Mouse (Mus musculus): ENCODE results near the gene Rora. TPM values are rescaled to one million over a fixed set of nuclear protein-coding genes. Genes with fewer than 3 reads are reported as not detected.

Gene Rora
- polyA plus RNA-seq, 1 experiment from 2014 or later: 9.4 TPM

GRCm38 (mm10) chr9:68941037-68941436, 287.5 kb downstream of the Rora start:
- Histone ChIP-seq H3K9ac (replicated peaks; ENCODE audit: low read length) (no peak overlapping the region), H3K36me3 (ENCODE audit: insufficient read depth, low read length) (no peaks in the 10 kb centered on the region), H3K27me3 (ENCODE audit: insufficient read depth, low read length) (no peaks in the 10 kb centered on the region), H3K4me2 (replicated peaks; ENCODE audit: low read depth, low read length) (no peak overlapping the region), H3K4me3 (ENCODE audit: low read length) (no peak overlapping the region), H3K27ac (ENCODE audit: low read length) (peak overlapping the region; percentile 67), H3K4me1 (ENCODE audit: insufficient read depth, low read length) (no peaks in the 10 kb centered on the region; the same call in 1 of the 2 replicates), H3K9me3 (ENCODE audit: low read length) (peaks cover 2% of the 10 kb centered on the region; the same call in 1 of the 2 replicates)
- WGBS: 74% methylated on average over 7 of the region's 7 CpGs
- ATAC-seq (ENCODE audit: low FRiP score, low TSS enrichment): peak; percentile 92

GRCm38 (mm10) chr9:68942595-68943011, 289.0 kb downstream of the Rora start:
- no peaks in the 10 kb centered on the region for H3K36me3 ChIP-seq (ENCODE audit: insufficient read depth, low read length)
- no peak overlapping the region for H3K9ac ChIP-seq (replicated peaks; ENCODE audit: low read length)
- no peaks in the 10 kb centered on the region for H3K9me3 ChIP-seq (ENCODE audit: low read length)
- WGBS: 66% methylated on average over 4 of the region's 4 CpGs
- no peaks in the 10 kb centered on the region for H3K27me3 ChIP-seq (ENCODE audit: insufficient read depth, low read length)
- ATAC-seq (ENCODE audit: low FRiP score, low TSS enrichment): no peak
- no peak overlapping the region for H3K4me2 ChIP-seq (replicated peaks; ENCODE audit: low read depth, low read length)
- no peak overlapping the region for H3K27ac ChIP-seq (ENCODE audit: low read length)
- no peak overlapping the region for H3K4me3 ChIP-seq (ENCODE audit: low read length)
- peaks cover 8% of the 10 kb centered on the region for H3K4me1 ChIP-seq (ENCODE audit: insufficient read depth, low read length)

GRCm38 (mm10) chr9:68944026-68944425, 290.4 kb downstream of the Rora start:
- Histone ChIP-seq H3K9ac (replicated peaks; ENCODE audit: low read length) (no peak overlapping the region), H3K4me1 (ENCODE audit: insufficient read depth, low read length) (peaks cover 15% of the 10 kb centered on the region), H3K4me2 (replicated peaks; ENCODE audit: low read depth, low read length) (no peak overlapping the region), H3K4me3 (ENCODE audit: low read length) (no peak overlapping the region), H3K27me3 (ENCODE audit: insufficient read depth, low read length) (no peaks in the 10 kb centered on the region), H3K36me3 (ENCODE audit: insufficient read depth, low read length) (no peaks in the 10 kb centered on the region), H3K27ac (ENCODE audit: low read length) (no peak overlapping the region), H3K9me3 (ENCODE audit: low read length) (no peaks in the 10 kb centered on the region)
- 96% methylated on average over 3 of the region's 3 CpGs for WGBS
- ATAC-seq (ENCODE audit: low FRiP score, low TSS enrichment): no peak

GRCm38 (mm10) chr9:68947707-68948106, 294.1 kb downstream of the Rora start:
- no peak overlapping the region for H3K4me3 ChIP-seq (ENCODE audit: low read length)
- no peak overlapping the region for H3K9ac ChIP-seq (replicated peaks; ENCODE audit: low read length)
- peaks cover 15% of the 10 kb centered on the region for H3K4me1 ChIP-seq (ENCODE audit: insufficient read depth, low read length)
- H3K36me3 ChIP-seq (ENCODE audit: insufficient read depth, low read length): no peaks in the 10 kb centered on the region
- no peak overlapping the region for H3K4me2 ChIP-seq (replicated peaks; ENCODE audit: low read depth, low read length)
- H3K9me3 ChIP-seq (ENCODE audit: low read length): no peaks in the 10 kb centered on the region
- H3K27me3 ChIP-seq (ENCODE audit: insufficient read depth, low read length): no peaks in the 10 kb centered on the region
- 12% methylated on average over 6 of the region's 6 CpGs for WGBS
- peak; percentile 51; the same call in 1 of the 2 replicates for ATAC-seq (ENCODE audit: low FRiP score, low TSS enrichment)
- H3K27ac ChIP-seq (ENCODE audit: low read length): no peak overlapping the region

GRCm38 (mm10) chr9:68948141-68948540, 294.6 kb downstream of the Rora start:
- no peak overlapping the region for H3K4me3 ChIP-seq (ENCODE audit: low read length)
- ATAC-seq (ENCODE audit: low FRiP score, low TSS enrichment): no peak
- no peaks in the 10 kb centered on the region for H3K9me3 ChIP-seq (ENCODE audit: low read length)
- H3K4me2 ChIP-seq (replicated peaks; ENCODE audit: low read depth, low read length): no peak overlapping the region
- peaks cover 15% of the 10 kb centered on the region for H3K4me1 ChIP-seq (ENCODE audit: insufficient read depth, low read length)
- no peaks in the 10 kb centered on the region for H3K27me3 ChIP-seq (ENCODE audit: insufficient read depth, low read length)
- H3K27ac ChIP-seq (ENCODE audit: low read length): no peak overlapping the region
- no peaks in the 10 kb centered on the region for H3K36me3 ChIP-seq (ENCODE audit: insufficient read depth, low read length)
- WGBS: 74% methylated on average over 3 of the region's 3 CpGs
- no peak overlapping the region for H3K9ac ChIP-seq (replicated peaks; ENCODE audit: low read length)

GRCm38 (mm10) chr9:68956210-68956874, 302.8 kb downstream of the Rora start:
- Histone ChIP-seq H3K4me2 (replicated peaks; ENCODE audit: low read depth, low read length) (no peak overlapping the region), H3K27me3 (ENCODE audit: insufficient read depth, low read length) (no peaks in the 10 kb centered on the region), H3K9me3 (ENCODE audit: low read length) (no peaks in the 10 kb centered on the region), H3K4me1 (ENCODE audit: insufficient read depth, low read length) (peaks cover 5% of the 10 kb centered on the region; the same call in 1 of the 2 replicates), H3K36me3 (ENCODE audit: insufficient read depth, low read length) (no peaks in the 10 kb centered on the region), H3K27ac (ENCODE audit: low read length) (no peak overlapping the region), H3K9ac (replicated peaks; ENCODE audit: low read length) (no peak overlapping the region), H3K4me3 (ENCODE audit: low read length) (no peak overlapping the region)
- 25% methylated on average over 12 of the region's 12 CpGs for WGBS
- ATAC-seq (ENCODE audit: low FRiP score, low TSS enrichment): 0 out of 2 replicates have a peak, but pooled peaks have one; percentile 6

- H3K4me3 ChIP-seq (ENCODE audit: low read length): no peak overlapping the region
- 54% methylated on average over 5 of the region's 5 CpGs for WGBS
These were observed 303.5 kb downstream of the Rora start for GRCm38 (mm10) chr9:68956938-68957573.

GRCm38 (mm10) chr9:68957793-68958192, 304.2 kb downstream of the Rora start:
- Histone ChIP-seq H3K4me3 (ENCODE audit: low read length) (no peak overlapping the region), H3K27me3 (ENCODE audit: insufficient read depth, low read length) (no peaks in the 10 kb centered on the region), H3K27ac (ENCODE audit: low read length) (no peak overlapping the region), H3K4me1 (ENCODE audit: insufficient read depth, low read length) (peaks cover 5% of the 10 kb centered on the region; the same call in 1 of the 2 replicates), H3K9me3 (ENCODE audit: low read length) (no peaks in the 10 kb centered on the region), H3K9ac (replicated peaks; ENCODE audit: low read length) (no peak overlapping the region), H3K4me2 (replicated peaks; ENCODE audit: low read depth, low read length) (no peak overlapping the region), H3K36me3 (ENCODE audit: insufficient read depth, low read length) (no peaks in the 10 kb centered on the region)
- no peak for ATAC-seq (ENCODE audit: low FRiP score, low TSS enrichment)
- 88% methylated on average over 3 of the region's 3 CpGs for WGBS

More at GRCm38 (mm10) chr9:68956938-68957573, 303.5 kb downstream of the Rora start:
- Histone ChIP-seq H3K9ac (replicated peaks; ENCODE audit: low read length) (no peak overlapping the region), H3K9me3 (ENCODE audit: low read length) (no peaks in the 10 kb centered on the region), H3K27ac (ENCODE audit: low read length) (no peak overlapping the region), H3K4me2 (replicated peaks; ENCODE audit: low read depth, low read length) (no peak overlapping the region), H3K27me3 (ENCODE audit: insufficient read depth, low read length) (no peaks in the 10 kb centered on the region), H3K36me3 (ENCODE audit: insufficient read depth, low read length) (no peaks in the 10 kb centered on the region), H3K4me1 (ENCODE audit: insufficient read depth, low read length) (peaks cover 5% of the 10 kb centered on the region; the same call in 1 of the 2 replicates)
- no peak for ATAC-seq (ENCODE audit: low FRiP score, low TSS enrichment)

GRCm38 (mm10) chr9:68958919-68959318, 305.3 kb downstream of the Rora start:
- 59% methylated on average over 5 of the region's 5 CpGs for WGBS
- Histone ChIP-seq H3K27me3 (ENCODE audit: insufficient read depth, low read length) (no peaks in the 10 kb centered on the region), H3K4me1 (ENCODE audit: insufficient read depth, low read length) (peaks cover 5% of the 10 kb centered on the region; the same call in 1 of the 2 replicates), H3K9ac (replicated peaks; ENCODE audit: low read length) (no peak overlapping the region), H3K4me2 (replicated peaks; ENCODE audit: low read depth, low read length) (no peak overlapping the region), H3K27ac (ENCODE audit: low read length) (no peak overlapping the region), H3K9me3 (ENCODE audit: low read length) (no peaks in the 10 kb centered on the region), H3K4me3 (ENCODE audit: low read length) (no peak overlapping the region), H3K36me3 (ENCODE audit: insufficient read depth, low read length) (no peaks in the 10 kb centered on the region)
- no peak for ATAC-seq (ENCODE audit: low FRiP score, low TSS enrichment)

GRCm38 (mm10) chr9:68963898-68964297, 310.3 kb downstream of the Rora start:
- Histone ChIP-seq H3K4me3 (ENCODE audit: low read length) (no peak overlapping the region), H3K27me3 (ENCODE audit: insufficient read depth, low read length) (no peaks in the 10 kb centered on the region), H3K9me3 (ENCODE audit: low read length) (no peaks in the 10 kb centered on the region), H3K27ac (ENCODE audit: low read length) (no peak overlapping the region), H3K4me1 (ENCODE audit: insufficient read depth, low read length) (no peaks in the 10 kb centered on the region), H3K36me3 (ENCODE audit: insufficient read depth, low read length) (no peaks in the 10 kb centered on the region), H3K9ac (replicated peaks; ENCODE audit: low read length) (no peak overlapping the region), H3K4me2 (replicated peaks; ENCODE audit: low read depth, low read length) (no peak overlapping the region)
- 89% methylated on average over 5 of the region's 5 CpGs for WGBS
- no peak for ATAC-seq (ENCODE audit: low FRiP score, low TSS enrichment)

Measured in kidney, embryonic 16.5 days (tissue).